Mouse (Mus musculus): Measurements from ENCODE around the gene Neurod2. TPM values are rescaled to one million over a fixed set of nuclear protein-coding genes. Genes with fewer than 3 reads are reported as not detected.

Gene Neurod2
- polyA plus RNA-seq, 1 experiment from 2014 or later: not detected

GRCm38 (mm10) chr11:98356625-98357394, 27.4 kb upstream of the Neurod2 start:
- peaks cover 28% of the 10 kb centered on the region for H3K4me1 ChIP-seq (replicated peaks; ENCODE audit: insufficient read depth, low read length)
- ATAC-seq (replicated peaks; ENCODE audit: low FRiP score, low read depth) (no peak), DNase-seq (ENCODE audit: low spot score) (no peak)
- no peak overlapping the region for H3K9ac ChIP-seq (ENCODE audit: low read depth, low read length)
- no peaks in the 10 kb centered on the region for H3K36me3 ChIP-seq (ENCODE audit: insufficient read depth, low read length)
- 53% methylated on average over 7 of the region's 7 CpGs for WGBS
- H3K9me3 ChIP-seq (replicated peaks; ENCODE audit: low read length): no peaks in the 10 kb centered on the region
- H3K27me3 ChIP-seq (ENCODE audit: insufficient read depth, low read length): no peaks in the 10 kb centered on the region
- no peak overlapping the region for H3K4me3 ChIP-seq (replicated peaks; ENCODE audit: low read depth, low read length)
- peak overlapping the region; percentile 97 for H3K27ac ChIP-seq
- no peak for TF ChIP-seq CTCF (IDR thresholded peaks at IDR 0.05; ENCODE audit: low read depth)
- H3K4me2 ChIP-seq (ENCODE audit: low read length): peak overlapping the region; percentile 76

GRCm38 (mm10) chr11:98355732-98356299, 26.4 kb upstream of the Neurod2 start:
- Histone ChIP-seq H3K27me3 (ENCODE audit: insufficient read depth, low read length) (peaks cover 4% of the 10 kb centered on the region; the same call in 1 of the 2 replicates), H3K9ac (ENCODE audit: low read depth, low read length) (no peak overlapping the region), H3K36me3 (ENCODE audit: insufficient read depth, low read length) (no peaks in the 10 kb centered on the region), H3K4me3 (replicated peaks; ENCODE audit: low read depth, low read length) (no peak overlapping the region), H3K4me2 (ENCODE audit: low read length) (no peak overlapping the region), H3K4me1 (replicated peaks; ENCODE audit: insufficient read depth, low read length) (peaks cover 18% of the 10 kb centered on the region), H3K27ac (no peak overlapping the region), H3K9me3 (replicated peaks; ENCODE audit: low read length) (no peaks in the 10 kb centered on the region)
- 4% methylated on average over 6 of the region's 6 CpGs for WGBS
- ATAC-seq (replicated peaks; ENCODE audit: low FRiP score, low read depth) (no peak), DNase-seq (ENCODE audit: low spot score) (peak; percentile 95)
- TF ChIP-seq CTCF (IDR thresholded peaks at IDR 0.05; ENCODE audit: low read depth): peak; percentile 92

- no peak overlapping the region for H3K4me3 ChIP-seq (replicated peaks; ENCODE audit: low read depth, low read length)
- no peaks in the 10 kb centered on the region for H3K9me3 ChIP-seq (replicated peaks; ENCODE audit: low read length)
- TF ChIP-seq CTCF (IDR thresholded peaks at IDR 0.05; ENCODE audit: low read depth): no peak
- no peak for ATAC-seq (replicated peaks; ENCODE audit: low FRiP score, low read depth)
- DNase-seq (ENCODE audit: low spot score): no peak
- 65% methylated on average over 14 of the region's 14 CpGs for WGBS
- H3K4me2 ChIP-seq (ENCODE audit: low read length): no peak overlapping the region
- peaks cover 13% of the 10 kb centered on the region for H3K4me1 ChIP-seq (replicated peaks; ENCODE audit: insufficient read depth, low read length)
- peaks cover 16% of the 10 kb centered on the region for H3K27me3 ChIP-seq (ENCODE audit: insufficient read depth, low read length)
- H3K27ac ChIP-seq: no peak overlapping the region
- no peaks in the 10 kb centered on the region for H3K36me3 ChIP-seq (ENCODE audit: insufficient read depth, low read length)
- no peak overlapping the region for H3K9ac ChIP-seq (ENCODE audit: low read depth, low read length)
These were observed 25.0 kb upstream of the Neurod2 start for GRCm38 (mm10) chr11:98354445-98354844.

- TF ChIP-seq CTCF (IDR thresholded peaks at IDR 0.05; ENCODE audit: low read depth): no peak
- WGBS: 20% methylated on average over 8 of the region's 8 CpGs
- H3K36me3 ChIP-seq (ENCODE audit: insufficient read depth, low read length): no peaks in the 10 kb centered on the region
- no peak overlapping the region for H3K27ac ChIP-seq
- peaks cover 19% of the 10 kb centered on the region for H3K27me3 ChIP-seq (ENCODE audit: insufficient read depth, low read length)
- H3K9me3 ChIP-seq (replicated peaks; ENCODE audit: low read length): no peaks in the 10 kb centered on the region
- H3K9ac ChIP-seq (ENCODE audit: low read depth, low read length): no peak overlapping the region
- no peak overlapping the region for H3K4me2 ChIP-seq (ENCODE audit: low read length)
- no peak for DNase-seq (ENCODE audit: low spot score)
- H3K4me3 ChIP-seq (replicated peaks; ENCODE audit: low read depth, low read length): no peak overlapping the region
- peaks cover 9% of the 10 kb centered on the region for H3K4me1 ChIP-seq (replicated peaks; ENCODE audit: insufficient read depth, low read length)
- no peak for ATAC-seq (replicated peaks; ENCODE audit: low FRiP score, low read depth)
These were observed 24.3 kb upstream of the Neurod2 start for GRCm38 (mm10) chr11:98353651-98354211.

GRCm38 (mm10) chr11:98352272-98352990, 23.0 kb upstream of the Neurod2 start:
- Histone ChIP-seq H3K9me3 (replicated peaks; ENCODE audit: low read length) (no peaks in the 10 kb centered on the region), H3K9ac (ENCODE audit: low read depth, low read length) (no peak overlapping the region), H3K36me3 (ENCODE audit: insufficient read depth, low read length) (no peaks in the 10 kb centered on the region), H3K27me3 (ENCODE audit: insufficient read depth, low read length) (peaks cover 23% of the 10 kb centered on the region), H3K4me2 (ENCODE audit: low read length) (no peak overlapping the region), H3K4me1 (replicated peaks; ENCODE audit: insufficient read depth, low read length) (peaks cover 13% of the 10 kb centered on the region), H3K27ac (no peak overlapping the region), H3K4me3 (replicated peaks; ENCODE audit: low read depth, low read length) (no peak overlapping the region)
- DNase-seq (ENCODE audit: low spot score): no peak
- WGBS: 73% methylated on average over 18 of the region's 18 CpGs
- no peak for ATAC-seq (replicated peaks; ENCODE audit: low FRiP score, low read depth)
- no peak for TF ChIP-seq CTCF (IDR thresholded peaks at IDR 0.05; ENCODE audit: low read depth)

GRCm38 (mm10) chr11:98349308-98349707, 19.9 kb upstream of the Neurod2 start:
- DNase-seq (ENCODE audit: low spot score) (no peak), ATAC-seq (replicated peaks; ENCODE audit: low FRiP score, low read depth) (no peak)
- Histone ChIP-seq H3K36me3 (ENCODE audit: insufficient read depth, low read length) (no peaks in the 10 kb centered on the region), H3K27me3 (ENCODE audit: insufficient read depth, low read length) (peaks cover 37% of the 10 kb centered on the region), H3K27ac (no peak overlapping the region), H3K4me1 (replicated peaks; ENCODE audit: insufficient read depth, low read length) (peaks cover 9% of the 10 kb centered on the region; the same call in 1 of the 2 replicates), H3K9me3 (replicated peaks; ENCODE audit: low read length) (no peaks in the 10 kb centered on the region), H3K4me2 (ENCODE audit: low read length) (peak overlapping the region; percentile 93), H3K4me3 (replicated peaks; ENCODE audit: low read depth, low read length) (peak overlapping the region; percentile 42; the same call in 1 of the 2 replicates), H3K9ac (ENCODE audit: low read depth, low read length) (0 out of 2 replicates have a peak overlapping the region, but pooled peaks have one; percentile 5)
- no peak for TF ChIP-seq CTCF (IDR thresholded peaks at IDR 0.05; ENCODE audit: low read depth)
- 17% methylated on average over 9 of the region's 9 CpGs for WGBS
